Mouse (Mus musculus) left cerebral cortex, adult 2 months (tissue): ENCODE measurements around the gene Slc12a5. TPM values are rescaled to one million over a fixed set of nuclear protein-coding genes. Genes with fewer than 3 reads are reported as not detected.

ENCODE experiments used
- DNase-seq, 2 experiments: peaks; one replicate each; pipeline ENCODE4 v3.0.0; 2021 to 2022; ENCODE audit warnings: low spot score in 2 of 2, mixed read lengths in 1 of 2; ENCODE audit errors: extremely low spot score in 1 of 2
- H3K27ac ChIP-seq: fragments of 200-600 bp; 2 replicates; pipeline ENCODE4 v1.8.1; 2022
- H3K4me3 ChIP-seq: fragments of 200-600 bp; 2 replicates; pipeline ENCODE4 v1.8.1; 2022
- CTCF ChIP-seq: fragments of 200-600 bp; IDR thresholded peaks from 2 replicates; pipeline ENCODE4 v1.8.1; 2022; ENCODE audit warnings: antibody characterized with exemption, mild to moderate bottlenecking, moderate library complexity
- intact Hi-C: fragments of 180-260 bp; cut with DNase I; formaldehyde crosslinking; loops from one replicate; pipeline ENCODE4 v1.15.1; 2025
- long read RNA-seq, 2 experiments: library from polyadenylated mRNA; stranded (forward); transcript quantifications; one replicate each; pipeline ENCODE4 v2.0.0; 2021; ENCODE audit warnings: borderline mapping rate in 2 of 2
- total RNA-seq, 2 experiments: library from RNA; stranded (reverse); gene quantifications; 2 replicates each; pipeline ENCODE4 v1.2.3; 2021

Slc12a5 gene
- 100 to 1,000 TPM; 575 to 581 TPM for total RNA-seq
- long read RNA-seq, experiment 1, transcript Slc12a5-205 (2 exons, 2,996 nt): major isoform, 5 of 87 reads
- long read RNA-seq, experiment 1, partial matches to known transcripts: 79 of 87 reads
- long read RNA-seq, experiment 1, other reads (novel, unspliced or antisense): 3 of 87 reads
- long read RNA-seq, experiment 2, transcript Slc12a5-205 (2 exons, 2,996 nt): major isoform, 5 of 81 reads
- long read RNA-seq, experiment 2, partial matches to known transcripts: 3 of 81 reads
- long read RNA-seq, experiment 2, other reads (novel, unspliced or antisense): 73 of 81 reads

GRCm38 (mm10) chr2:164960716-164961441, at the start of gene Slc12a5:
Gene Slc12a5 (plus strand): TSS chr2:164960802.
- peak within 1 kb of the TSS; percentile 57 for H3K4me3 ChIP-seq
- TF ChIP-seq CTCF: no peak
- intact Hi-C loops: loop anchor here (2.0 to 10.0 kb wide), 3 partner anchors 72 to 394 kb away; no protein-coding TSS in a partner anchor
- peak; percentile 70 for DNase-seq
- peak within 1 kb of the TSS; percentile 69 for H3K27ac ChIP-seq

GRCm38 (mm10) chr2:164911086-164912048, 49.2 kb upstream of the Slc12a5 start, which contains the start of gene Zfp335:
Gene Zfp335 (minus strand): TSS chr2:164911757.
- intact Hi-C loops: loop anchor here (1.0 to 5.0 kb wide), 4 partner anchors 25 to 121 kb away; partner anchors contain the start of genes Ctsa, Ncoa5, Neurl2 and Pcif1
- peak; percentile 58 for TF ChIP-seq CTCF
- H3K4me3 ChIP-seq: peak within 1 kb of the TSS; percentile 91
- H3K27ac ChIP-seq: peak within 1 kb of the TSS; percentile 100
- DNase-seq: peak; percentile 91 to 92

- peak in 1 of 2 experiments; percentile 43 for DNase-seq
- intact Hi-C loops: loop anchor here (5.0 kb wide), 1 partner anchor 120 kb away; the partner anchor contains the start of gene Ncoa5
- TF ChIP-seq CTCF: no peak
- peak overlapping the region; percentile 91 for H3K4me3 ChIP-seq
- H3K27ac ChIP-seq: peak overlapping the region; percentile 100
These were observed 48.5 kb upstream of the Slc12a5 start for GRCm38 (mm10) chr2:164912151-164912550.

GRCm38 (mm10) chr2:164912749-164913427, 47.7 kb upstream of the Slc12a5 start:
- peak overlapping the region; percentile 100 for H3K27ac ChIP-seq
- intact Hi-C loops: loop anchor here (5.0 kb wide), 1 partner anchor 119 kb away; the partner anchor contains the start of gene Ncoa5
- H3K4me3 ChIP-seq: no peak overlapping the region

GRCm38 (mm10) chr2:164913428-164913786, 47.2 kb upstream of the Slc12a5 start:
- TF ChIP-seq CTCF: no peak
- Histone ChIP-seq H3K4me3 (no peak overlapping the region), H3K27ac (peak overlapping the region; percentile 34; the same call in 1 of the 2 replicates)
- intact Hi-C loops: loop anchor here (5.0 kb wide), 1 partner anchor 119 kb away; the partner anchor contains the start of gene Ncoa5
- no peak for DNase-seq

More at GRCm38 (mm10) chr2:164912749-164913427, 47.7 kb upstream of the Slc12a5 start:
- no peak for DNase-seq
- TF ChIP-seq CTCF: no peak

- intact Hi-C loops: no loop called here
- no peak for TF ChIP-seq CTCF
- Histone ChIP-seq H3K4me3 (no peak overlapping the region), H3K27ac (no peak overlapping the region)
- no peak for DNase-seq
These were observed 43.8 kb upstream of the Slc12a5 start for GRCm38 (mm10) chr2:164916820-164917219.

- intact Hi-C loops: no loop called here
- TF ChIP-seq CTCF: no peak
- H3K27ac ChIP-seq: no peak overlapping the region
- DNase-seq: no peak
- H3K4me3 ChIP-seq: no peak overlapping the region
These were observed 43.2 kb upstream of the Slc12a5 start for GRCm38 (mm10) chr2:164917371-164917770.

GRCm38 (mm10) chr2:164918325-164918724, 42.3 kb upstream of the Slc12a5 start:
- Histone ChIP-seq H3K27ac (no peak overlapping the region), H3K4me3 (no peak overlapping the region)
- intact Hi-C loops: no loop called here
- no peak for DNase-seq
- TF ChIP-seq CTCF: peak; percentile 53

- DNase-seq: no peak
- no peak overlapping the region for H3K4me3 ChIP-seq
- no peak overlapping the region for H3K27ac ChIP-seq
- no peak for TF ChIP-seq CTCF
- intact Hi-C loops: no loop called here
These were observed 38.6 kb upstream of the Slc12a5 start for GRCm38 (mm10) chr2:164921984-164922383.

- Histone ChIP-seq H3K27ac (no peak overlapping the region), H3K4me3 (no peak overlapping the region)
- TF ChIP-seq CTCF: no peak
- intact Hi-C loops: no loop called here
- no peak for DNase-seq
These were observed 37.3 kb upstream of the Slc12a5 start for GRCm38 (mm10) chr2:164923291-164923690.
